Mouse (Mus musculus) MEL (cell line): ENCODE measurements around the gene Rgl1. TPM values are rescaled to one million over a fixed set of nuclear protein-coding genes. Genes with fewer than 3 reads are reported as not detected.

Experiments used
- BHLHE40 ChIP-seq: IDR thresholded peaks from 2 replicates; pipeline ENCODE4 v1.6.1; 2012; ENCODE audit warnings: low read depth, mild to moderate bottlenecking, inconsistent platforms, low read length, improper control_type of control experiment, borderline replicate concordance
- CHD1 ChIP-seq: IDR thresholded peaks from 2 replicates; pipeline ENCODE4 v1.6.1; 2012; ENCODE audit warnings: low read depth, mild to moderate bottlenecking, inconsistent platforms, low read length, improper control_type of control experiment
- CHD2 ChIP-seq: IDR thresholded peaks from 2 replicates; pipeline ENCODE4 v1.6.1; 2011; ENCODE audit warnings: low read length, improper control_type of control experiment
- EP300 ChIP-seq, 2 experiments: IDR thresholded peaks; 2 replicates each; pipeline ENCODE4 v1.6.1; 2011; ENCODE audit warnings: improper control_type of control experiment in 2 of 2, low read length in 2 of 2, low read depth in 1 of 2, mild to moderate bottlenecking in 1 of 2
- ETS1 ChIP-seq: IDR thresholded peaks from 2 replicates; pipeline ENCODE4 v1.6.1; 2012; ENCODE audit warnings: low read depth, mild to moderate bottlenecking, inconsistent platforms, low read length, improper control_type of control experiment, moderate library complexity
- GABPA ChIP-seq: IDR thresholded peaks from 2 replicates; pipeline ENCODE4 v1.6.1; 2012; ENCODE audit warnings: low read depth, mild to moderate bottlenecking, inconsistent platforms, low read length, improper control_type of control experiment, moderate library complexity
- JUND ChIP-seq: IDR thresholded peaks from 2 replicates; pipeline ENCODE4 v1.6.1; 2011; ENCODE audit warnings: low read depth, mild to moderate bottlenecking, improper control_type of control experiment, low read length
- KAT2A ChIP-seq: conservative IDR thresholded peaks from 2 replicates; pipeline ENCODE4 v1.6.1; 2012; ENCODE audit warnings: low read depth, low read length, improper control_type of control experiment, inconsistent platforms
- MAFK ChIP-seq: IDR thresholded peaks from 2 replicates; pipeline ENCODE4 v1.6.1; 2011; ENCODE audit warnings: low read depth, mild to moderate bottlenecking, low read length, improper control_type of control experiment, borderline replicate concordance
- MAZ ChIP-seq: IDR thresholded peaks from 2 replicates; pipeline ENCODE4 v1.6.1; 2012; ENCODE audit warnings: low read depth, mild to moderate bottlenecking, inconsistent platforms, low read length, improper control_type of control experiment
- MEF2A ChIP-seq: IDR thresholded peaks from 2 replicates; pipeline ENCODE4 v1.6.1; 2014; ENCODE audit warnings: low read depth, mild to moderate bottlenecking, inconsistent platforms, low read length, improper control_type of control experiment; ENCODE audit not compliant: poor library complexity, insufficient replicate concordance, severe bottlenecking; ENCODE audit errors: extremely low read depth
- MYB ChIP-seq: IDR thresholded peaks from 2 replicates; pipeline ENCODE4 v1.6.1; 2011; ENCODE audit warnings: mild to moderate bottlenecking, low read depth, low read length, improper control_type of control experiment
- NRF1 ChIP-seq: IDR thresholded peaks from 2 replicates; pipeline ENCODE4 v1.6.1; 2014; ENCODE audit warnings: low read depth, mild to moderate bottlenecking, inconsistent platforms, low read length, improper control_type of control experiment, moderate library complexity; ENCODE audit not compliant: poor library complexity, insufficient read depth, severe bottlenecking
- POLR2A ChIP-seq, 2 experiments: IDR thresholded peaks; 2 replicates each; pipeline ENCODE4 v1.6.1; 2011 to 2012; ENCODE audit warnings: low read length in 2 of 2, mild to moderate bottlenecking in 2 of 2, control low read depth in 1 of 2, improper control_type of control experiment in 1 of 2, low read depth in 1 of 2, moderate library complexity in 1 of 2; ENCODE audit not compliant: control insufficient read depth in 1 of 2, insufficient read depth in 1 of 2, poor library complexity in 1 of 2
- POLR2AphosphoS5 ChIP-seq: IDR thresholded peaks from 2 replicates; pipeline ENCODE4 v1.6.1; 2012; ENCODE audit warnings: low read depth, borderline replicate concordance, mild to moderate bottlenecking, inconsistent platforms, low read length, moderate library complexity, mixed read lengths
- RAD21 ChIP-seq: IDR thresholded peaks from 2 replicates; pipeline ENCODE4 v1.6.1; 2011; ENCODE audit warnings: mild to moderate bottlenecking, low read depth, low read length, improper control_type of control experiment
- RCOR1 ChIP-seq: IDR thresholded peaks from 2 replicates; pipeline ENCODE4 v1.6.1; 2012; ENCODE audit warnings: low read depth, mild to moderate bottlenecking, inconsistent platforms, low read length, improper control_type of control experiment
- SIN3A ChIP-seq: IDR thresholded peaks from 2 replicates; pipeline ENCODE4 v1.6.1; 2012; ENCODE audit warnings: low read length, improper control_type of control experiment, inconsistent platforms
- TAL1 ChIP-seq: IDR thresholded peaks from 2 replicates; pipeline ENCODE4 v1.6.1; 2012; ENCODE audit warnings: mild to moderate bottlenecking, inconsistent platforms, low read length, moderate library complexity, mixed read lengths
- TBP ChIP-seq: IDR thresholded peaks from 2 replicates; pipeline ENCODE4 v1.8.0; 2011; ENCODE audit warnings: low read depth, low read length, improper control_type of control experiment
- TCF12 ChIP-seq: IDR thresholded peaks from 2 replicates; pipeline ENCODE4 v1.6.1; 2014; ENCODE audit warnings: low read depth, mild to moderate bottlenecking, inconsistent platforms, low read length, improper control_type of control experiment, moderate library complexity
- USF1 ChIP-seq: IDR thresholded peaks from 2 replicates; pipeline ENCODE4 v1.6.1; 2014; ENCODE audit warnings: low read depth, mild to moderate bottlenecking, inconsistent platforms, low read length, improper control_type of control experiment, moderate library complexity
- ZNF384 ChIP-seq: IDR thresholded peaks from 2 replicates; pipeline ENCODE4 v1.6.1; 2012; ENCODE audit warnings: low read depth, mild to moderate bottlenecking, inconsistent platforms, low read length, improper control_type of control experiment
- polyA plus RNA-seq, 2 experiments: library from polyadenylated mRNA; stranded (reverse) in 1 of 2; unstranded in 1 of 2; fragments of >175 nt in 1 of 2; fragments of >200 nt in 1 of 2; gene quantifications; 2 replicates each; pipeline versions ENCODE4 v1.2.1 to v1.2.4; 2012; ENCODE audit warnings: low replicate concordance in 2 of 2, low read depth in 1 of 2; ENCODE audit not compliant: insufficient read length in 2 of 2, insufficient read depth in 1 of 2, missing spikeins in 1 of 2
- total RNA-seq: library from RNA; depleted of rRNA; stranded (reverse); fragments of 300-350 nt; gene quantifications from 2 replicates; pipeline ENCODE4 v1.2.3, GENCODE M21; 2012

Gene Rgl1
- total and polyA plus RNA-seq, 3 experiments: 0.12 to 0.39 TPM; not detected in 1

- no peak for TF ChIP-seq CHD2
- TF ChIP-seq MAFK: no peak
- TF ChIP-seq JUND: no peak
- TF ChIP-seq MYB: no peak
- no peak for TF ChIP-seq MAZ
- no peak for TF ChIP-seq BHLHE40
- TF ChIP-seq NRF1: no peak
- no peak for TF ChIP-seq MEF2A
- TF ChIP-seq TBP: 0 out of 2 replicates have a peak, but pooled peaks have one; percentile 27
- no peak for TF ChIP-seq ETS1
- TF ChIP-seq RAD21: peak; percentile 24
- 0 out of 4 replicates have a peak, but pooled peaks of 1 of the 2 experiments have one; percentile 25 for TF ChIP-seq POLR2A (IDR thresholded peaks at IDR 0.05; ENCODE audit: control insufficient read depth in 1 of 2, insufficient read depth in 1 of 2, low read depth in 1 of 2, low read length in 2 of 2, poor library complexity in 1 of 2)
- no peak for TF ChIP-seq GABPA
- no peak for TF ChIP-seq USF1
- no peak for TF ChIP-seq EP300 (IDR thresholded peaks at IDR 0.05; ENCODE audit: low read depth in 1 of 2, low read length in 2 of 2)
- TF ChIP-seq ZNF384: peak; percentile 75; the same call in 1 of the 2 replicates
- TF ChIP-seq KAT2A: no peak
- no peak for TF ChIP-seq POLR2AphosphoS5
- peak; percentile 73 for TF ChIP-seq SIN3A
- no peak for TF ChIP-seq TCF12
- TF ChIP-seq TAL1: no peak
- TF ChIP-seq RCOR1: no peak
- TF ChIP-seq CHD1: no peak
Observed at GRCm38 (mm10) chr1:152767749-152768488, 1.8 kb upstream of the Rgl1 start (continued).
